Mouse (Mus musculus): ENCODE measurements around the gene Sgms1. TPM values are rescaled to one million over a fixed set of nuclear protein-coding genes. Genes with fewer than 3 reads are reported as not detected.

Sgms1 gene
- total RNA-seq, 4 experiments from 2014 or later, result 48.4 to 62.8 (median 50.8) TPM

DNA sequence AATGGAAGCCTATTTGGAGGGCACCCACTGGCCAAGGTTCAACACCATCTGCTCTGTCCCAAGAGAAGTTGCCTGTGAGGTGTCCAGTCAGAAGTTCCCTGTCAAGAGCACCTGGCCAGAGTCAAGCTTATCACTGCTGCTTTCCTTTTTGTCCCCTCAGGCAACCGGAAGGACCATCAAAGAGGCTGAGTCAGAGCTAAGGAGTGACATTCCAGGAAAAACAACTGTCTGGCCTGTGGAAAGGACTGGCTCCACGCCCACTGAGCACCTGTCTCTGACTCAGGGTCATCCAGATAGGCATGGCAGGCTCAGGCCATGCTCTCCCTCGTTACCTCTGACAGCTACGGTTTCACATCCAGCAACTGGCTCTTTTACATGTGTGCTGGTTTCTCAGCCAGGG, 147.4 kb downstream of the Sgms1 start:
- DNase-seq (ENCODE audit: low spot score), result no peak

DNA sequence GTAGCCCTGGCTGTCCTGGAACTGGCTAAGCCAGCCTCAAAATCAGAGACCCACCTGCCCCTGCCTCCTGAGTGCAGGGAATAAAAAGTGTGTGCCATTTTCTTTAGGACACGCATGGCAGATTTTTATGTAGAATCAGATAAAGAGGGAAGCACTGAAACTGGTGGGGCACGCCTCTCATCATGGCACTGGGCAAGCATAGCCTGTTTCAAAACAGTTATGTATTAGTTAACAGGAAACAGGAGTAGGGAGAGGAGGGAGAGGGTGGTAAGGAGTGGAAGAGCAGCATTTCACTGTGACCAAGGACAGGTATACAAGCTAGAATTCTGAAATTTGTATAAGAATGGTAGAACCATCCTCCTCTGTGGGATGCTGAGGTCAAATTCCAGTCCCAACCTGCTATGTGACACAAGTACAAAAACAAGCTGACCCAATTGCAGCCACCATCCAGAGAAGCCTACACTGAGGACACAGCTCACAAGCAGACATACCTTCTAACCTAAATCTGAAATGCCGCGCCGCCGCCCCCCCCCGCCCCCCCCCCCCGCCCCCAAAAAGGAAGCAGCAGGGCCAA, 149.0 kb downstream of the Sgms1 start:
- DNase-seq (ENCODE audit: low spot score), result no peak

DNA sequence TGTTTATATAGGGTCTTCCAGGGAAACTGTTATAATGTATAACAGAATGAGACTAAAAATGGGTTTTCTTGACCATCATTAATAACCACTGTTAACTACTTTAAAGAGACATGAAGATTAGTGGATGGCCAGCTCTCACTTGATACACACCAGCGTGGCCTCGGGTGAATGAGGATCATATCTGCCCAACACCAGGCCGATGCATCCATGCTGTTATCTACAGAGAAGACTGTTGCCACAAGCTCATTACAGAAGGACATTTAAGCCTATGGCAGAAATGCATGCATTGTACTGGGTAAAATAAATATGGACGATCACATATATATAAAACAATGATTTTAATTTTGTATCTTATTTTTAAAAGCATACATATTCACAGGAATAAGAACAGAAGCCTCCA, 149.6 kb downstream of the Sgms1 start:
- DNase-seq (ENCODE audit: low spot score), result no peak

DNA sequence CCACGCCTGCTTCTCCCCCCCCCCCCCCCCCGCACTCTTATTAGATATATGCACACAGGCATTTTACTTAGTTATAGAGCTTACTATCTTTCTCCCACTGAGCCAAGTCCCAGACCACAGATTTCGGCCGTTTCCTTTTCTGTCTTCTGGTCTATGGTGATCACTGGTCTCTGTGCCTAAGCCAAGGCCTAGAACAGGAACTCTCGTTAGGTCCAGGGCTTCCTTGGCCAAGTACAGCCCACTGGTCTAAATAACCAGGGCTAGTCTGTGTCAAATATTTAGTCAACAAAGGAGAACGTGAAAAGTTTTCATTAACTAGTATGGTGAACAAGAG, 150.1 kb downstream of the Sgms1 start:
- DNase-seq (ENCODE audit: low spot score), result no peak

DNA sequence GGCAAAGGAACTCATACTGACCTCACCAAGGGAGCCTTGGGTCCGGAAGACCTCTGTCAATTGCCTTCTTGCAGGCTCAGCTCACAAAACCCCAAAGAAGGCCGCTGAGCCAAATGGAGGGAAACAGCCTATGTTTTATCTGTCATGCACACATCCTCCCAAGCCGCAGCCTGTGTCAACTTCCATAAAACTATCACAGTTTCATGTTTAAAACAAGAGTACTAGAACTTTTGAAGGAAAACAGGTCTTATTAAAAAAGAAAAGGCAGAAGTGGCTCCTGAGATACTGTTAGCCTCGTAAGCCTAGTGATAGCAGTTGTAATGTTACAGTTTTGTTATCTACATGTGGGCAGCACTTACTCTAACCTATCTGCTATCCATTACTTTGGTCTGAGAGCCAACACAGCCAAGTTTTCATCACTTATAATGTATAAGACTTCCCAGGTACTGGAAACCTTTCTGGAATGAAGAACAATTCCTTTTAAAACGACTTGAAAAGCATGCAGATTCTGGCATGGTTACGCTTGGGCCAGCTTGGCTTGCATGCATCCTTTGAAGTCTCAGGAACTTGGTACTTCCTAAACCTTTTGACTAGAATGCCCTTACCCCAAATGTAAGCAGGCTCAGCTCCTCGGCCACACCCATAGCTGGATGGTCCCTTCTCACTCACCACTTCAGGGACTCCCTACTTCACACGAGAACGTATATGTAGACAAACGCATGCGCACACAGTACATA, 150.6 kb downstream of the Sgms1 start:
- no peak for DNase-seq (ENCODE audit: low spot score)

DNA sequence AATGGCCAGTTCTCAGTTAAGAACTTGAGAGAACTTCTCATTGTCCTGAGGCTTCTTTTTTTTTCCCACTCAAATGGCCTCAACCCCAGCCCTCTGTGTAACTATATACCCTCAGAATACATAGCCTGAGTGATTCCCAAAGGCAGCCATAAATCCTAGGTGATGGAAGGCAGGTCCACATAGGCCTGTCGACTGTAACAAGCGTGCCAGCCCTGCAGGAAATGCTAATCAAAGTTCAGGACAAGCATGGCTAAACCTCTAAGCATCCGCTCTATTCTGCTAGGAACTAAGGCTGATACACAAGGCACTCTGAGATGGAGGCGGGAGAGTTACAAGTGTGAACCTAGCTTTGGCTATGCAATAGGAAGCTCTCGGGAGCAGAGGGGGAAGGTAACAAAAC, 151.8 kb downstream of the Sgms1 start:
- no peak for DNase-seq (ENCODE audit: low spot score)

DNA sequence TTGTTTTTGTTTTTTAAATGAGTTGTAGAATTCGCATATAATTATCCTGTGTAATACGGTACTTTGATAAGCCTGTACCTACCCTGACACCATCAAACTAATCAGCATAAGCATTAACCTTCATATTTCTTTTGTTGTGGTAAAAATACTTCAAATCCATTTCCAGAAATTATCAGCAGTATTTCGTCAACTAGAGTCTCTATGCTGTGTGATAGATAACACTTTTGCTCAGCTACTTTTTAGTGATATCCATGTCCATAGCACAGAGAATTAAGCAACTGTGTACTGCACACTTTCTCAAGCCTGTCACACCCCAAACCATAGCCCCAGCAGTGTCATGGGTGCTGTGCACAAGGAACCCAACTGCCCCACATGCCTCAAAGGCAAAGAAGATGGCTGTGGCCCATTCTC, 152.3 kb downstream of the Sgms1 start:
- no peak for DNase-seq (ENCODE audit: low spot score)

DNA sequence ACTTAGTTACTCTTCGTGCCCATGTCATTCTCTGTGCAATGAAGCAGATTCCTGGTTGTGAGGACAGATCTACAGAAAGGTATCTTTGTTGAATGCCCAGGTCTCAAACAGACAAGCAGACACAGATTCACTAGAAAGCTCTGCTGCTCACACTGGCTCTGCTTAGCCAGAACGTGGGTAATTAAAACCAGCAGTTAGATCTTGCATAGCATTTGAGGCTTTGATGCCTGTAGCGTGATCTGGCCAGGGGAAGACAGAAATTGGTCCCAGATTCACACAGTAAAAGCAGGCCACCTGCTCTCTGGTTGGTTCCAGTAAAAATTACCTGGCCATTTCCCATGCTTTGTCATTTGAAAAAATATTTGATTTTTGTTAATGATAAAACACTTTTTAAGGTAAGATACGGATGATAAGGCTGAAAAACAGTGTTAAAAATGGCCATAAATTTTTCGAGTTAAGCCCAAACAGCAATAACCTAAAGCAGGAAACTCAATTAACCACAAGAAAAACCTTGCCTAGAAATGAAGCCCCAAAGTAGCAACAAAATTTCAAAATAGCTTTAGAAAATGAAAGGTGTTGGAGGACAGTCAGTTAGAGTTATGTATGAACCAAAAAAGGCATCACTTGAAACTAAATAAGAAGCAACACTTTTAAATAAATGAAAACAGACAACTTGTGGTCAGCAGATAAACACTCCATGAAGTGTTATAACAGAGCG, 154.6 kb downstream of the Sgms1 start:
- no peak for DNase-seq (ENCODE audit: low spot score)

DNA sequence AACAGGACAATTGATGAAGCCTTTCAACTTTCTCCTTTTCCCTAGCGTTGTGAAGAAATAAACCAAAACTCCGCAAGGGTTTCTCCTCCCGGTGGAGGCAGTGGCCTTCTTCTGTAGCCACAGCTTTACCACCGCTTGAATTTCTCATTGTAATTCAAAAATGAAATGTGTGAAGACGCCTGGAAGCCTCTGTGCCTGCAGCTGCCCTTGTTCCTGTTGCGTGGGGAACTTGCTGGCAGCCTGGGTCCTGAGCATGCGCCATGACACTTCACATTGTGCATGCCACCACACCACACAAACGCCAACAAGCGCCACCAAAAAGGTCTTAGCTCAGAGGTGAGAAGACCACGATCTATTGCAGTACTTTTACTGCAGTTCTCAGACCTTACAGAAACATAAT, 158.2 kb downstream of the Sgms1 start:
- no peak for DNase-seq (ENCODE audit: low spot score)

DNA sequence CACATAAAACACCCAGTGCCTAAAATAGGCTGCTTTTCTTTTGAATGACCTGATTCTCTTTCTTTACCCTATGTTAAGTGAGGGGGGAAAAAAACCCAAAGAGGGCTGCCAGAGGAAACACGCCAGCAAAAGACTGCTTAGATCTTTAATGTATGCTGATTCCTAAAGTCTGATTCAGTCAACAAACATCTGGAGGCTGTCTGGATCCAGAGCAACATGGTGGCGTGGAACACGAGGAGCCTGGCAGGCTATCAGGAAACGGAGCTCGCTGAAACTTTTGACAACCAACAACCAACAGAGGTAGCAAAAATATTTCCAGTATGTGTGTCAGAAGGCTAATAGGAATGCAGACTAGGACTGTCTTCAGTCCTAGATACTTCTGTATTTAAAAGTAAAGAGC, 158.7 kb downstream of the Sgms1 start:
- DNase-seq (ENCODE audit: low spot score), result no peak

DNA sequence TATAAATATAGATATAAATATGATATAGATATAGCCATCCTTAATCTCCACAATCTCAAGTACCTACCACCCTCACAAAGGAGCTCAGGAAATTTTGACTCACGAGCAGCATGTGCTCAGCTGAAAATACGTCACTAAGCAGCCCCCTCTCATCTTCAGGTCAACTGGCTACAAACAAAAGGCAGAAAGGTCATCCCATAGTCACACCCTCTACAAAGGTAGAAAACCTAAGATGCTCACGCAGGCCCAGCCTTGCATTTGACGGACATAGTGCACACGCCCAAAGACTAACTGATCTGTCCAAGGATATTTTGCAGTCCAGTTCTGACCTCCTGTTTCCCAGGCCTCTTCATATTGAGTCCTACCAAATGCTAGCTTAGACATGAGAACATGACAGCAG, 159.2 kb downstream of the Sgms1 start:
- no peak for DNase-seq (ENCODE audit: low spot score)

DNA sequence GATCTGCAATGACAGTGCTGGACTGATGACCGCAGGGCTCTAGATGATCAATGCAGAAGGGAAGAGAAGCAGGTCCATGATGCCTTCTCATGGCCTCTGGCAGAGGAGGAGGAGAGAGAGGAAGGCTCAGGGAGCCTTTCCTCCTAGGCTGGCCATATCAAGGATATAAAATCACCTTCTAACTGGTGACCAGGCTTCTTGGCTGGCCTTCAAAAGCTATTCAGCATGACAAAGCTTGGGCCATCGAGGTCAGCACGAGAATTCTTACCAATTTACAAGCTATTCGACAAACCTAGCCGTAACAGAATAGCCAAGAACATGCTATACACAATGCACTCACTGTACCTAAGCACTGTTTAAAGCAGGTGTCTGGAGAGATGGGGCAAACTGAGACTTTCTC, 159.7 kb downstream of the Sgms1 start:
- no peak for DNase-seq (ENCODE audit: low spot score)

DNA sequence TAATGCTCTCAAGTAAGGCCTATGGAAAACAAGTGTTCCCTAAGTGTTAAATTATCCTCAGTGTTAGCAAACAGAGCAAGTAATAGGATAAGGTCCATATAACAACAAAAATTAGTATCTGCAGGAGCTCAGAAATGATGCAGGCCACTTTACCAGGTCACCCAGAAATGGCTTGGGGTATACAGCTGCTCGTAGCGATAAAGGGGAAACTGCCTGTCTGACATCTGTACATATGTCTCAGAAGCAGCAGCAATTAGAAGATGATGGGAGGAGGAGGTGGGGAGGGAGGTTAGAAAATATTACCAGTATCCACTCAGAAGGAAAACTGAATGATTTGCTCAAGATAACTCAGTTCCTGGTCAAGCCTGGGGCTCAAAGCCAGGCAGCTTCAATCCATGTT, 162.3 kb downstream of the Sgms1 start:
- DNase-seq (ENCODE audit: low spot score), result no peak

DNA sequence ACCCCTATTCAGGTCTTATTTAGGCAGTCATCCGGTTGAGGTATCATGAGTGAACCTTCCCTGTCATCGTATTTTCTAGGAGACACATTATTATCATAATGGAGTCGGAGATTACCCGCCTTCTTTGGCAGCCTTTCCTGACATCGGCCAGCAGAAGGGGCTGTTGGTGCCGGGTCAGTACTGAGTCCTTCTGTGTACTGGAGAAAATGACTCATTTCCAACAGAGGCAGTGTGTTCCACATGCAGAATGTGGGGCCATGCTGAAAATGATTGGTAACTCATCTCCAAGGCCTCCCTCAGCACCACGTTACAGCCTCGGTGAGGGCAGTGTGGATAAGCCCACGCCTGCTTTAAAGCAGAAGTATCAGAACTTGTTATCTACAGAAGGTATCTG, 164.4 kb downstream of the Sgms1 start:
- no peak for DNase-seq (ENCODE audit: low spot score)

DNA sequence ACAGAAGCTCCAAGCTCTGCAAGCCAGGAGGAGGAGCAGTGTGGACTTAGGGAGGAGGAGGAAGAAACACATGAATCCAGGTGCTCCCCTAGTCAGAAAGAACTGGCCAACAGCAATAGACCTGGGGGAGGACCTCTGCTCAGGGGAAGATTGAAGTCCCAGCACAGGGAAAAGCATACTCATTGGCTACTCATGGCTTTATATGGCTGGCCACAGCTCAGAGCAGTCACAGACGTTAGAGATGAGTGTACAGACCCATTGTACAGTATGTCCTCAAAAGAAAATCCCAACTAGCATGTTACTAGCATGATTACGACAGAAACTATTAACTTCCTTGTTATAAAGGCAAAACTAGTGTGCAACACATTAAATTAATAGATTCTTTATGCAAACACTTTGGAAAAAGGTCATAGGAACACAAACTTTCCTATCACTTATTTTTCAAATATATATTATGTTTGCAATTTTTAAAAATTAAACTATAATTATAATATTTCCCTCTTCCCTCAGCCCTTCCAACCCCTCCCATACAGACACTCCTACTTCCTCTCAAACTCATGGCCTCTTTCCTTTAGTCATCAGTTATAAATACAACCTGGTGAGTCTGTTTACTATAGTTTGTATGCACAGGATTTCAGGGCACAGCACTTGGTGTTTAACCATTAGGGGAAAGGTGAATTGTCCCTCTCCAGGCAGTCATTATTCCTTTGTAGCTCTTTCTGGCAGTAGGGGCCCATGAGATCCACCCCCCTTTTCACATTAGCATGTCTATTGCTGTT, 165.0 kb downstream of the Sgms1 start:
- no peak for DNase-seq (ENCODE audit: low spot score)

DNA sequence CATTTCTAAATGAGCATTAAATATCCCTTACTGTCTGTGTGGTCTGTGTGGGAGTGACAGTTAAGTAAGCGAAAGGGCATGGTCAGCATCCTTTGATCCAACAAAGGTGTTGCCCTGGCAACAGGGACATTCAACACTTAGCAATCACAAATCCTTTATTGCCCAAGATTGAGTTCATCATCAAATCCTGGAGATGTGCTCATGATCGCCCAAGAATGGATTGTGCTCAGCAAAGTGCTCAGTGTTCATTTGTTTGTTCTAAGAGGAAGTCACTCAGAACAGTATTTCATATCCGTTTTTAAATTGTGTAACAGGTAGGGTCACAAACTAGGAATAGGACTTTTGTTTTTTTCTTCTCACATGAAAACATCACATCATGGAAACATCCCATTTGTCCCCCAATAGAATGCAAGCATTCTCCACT, 165.8 kb downstream of the Sgms1 start:
- no peak for DNase-seq (ENCODE audit: low spot score)

DNA sequence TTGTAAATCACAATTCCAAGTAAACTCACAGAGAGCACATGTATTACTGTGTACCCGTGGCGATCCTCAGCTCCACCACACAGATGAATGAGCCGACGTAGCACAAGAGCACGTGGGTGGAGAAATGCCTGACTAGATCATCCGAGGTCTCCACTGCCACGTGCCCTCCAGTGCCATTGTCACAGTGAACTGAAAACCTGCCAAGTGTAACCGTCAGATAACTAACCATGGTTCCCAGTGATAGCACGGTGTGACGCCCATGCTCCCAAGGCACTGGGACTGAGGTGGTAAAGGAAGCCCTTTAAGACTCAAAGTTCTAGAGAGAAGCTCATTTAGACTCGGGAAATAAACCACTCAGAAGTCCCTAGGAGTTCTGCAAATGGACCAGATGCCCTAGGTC, 167.4 kb downstream of the Sgms1 start:
- no peak for DNase-seq (ENCODE audit: low spot score)

DNA sequence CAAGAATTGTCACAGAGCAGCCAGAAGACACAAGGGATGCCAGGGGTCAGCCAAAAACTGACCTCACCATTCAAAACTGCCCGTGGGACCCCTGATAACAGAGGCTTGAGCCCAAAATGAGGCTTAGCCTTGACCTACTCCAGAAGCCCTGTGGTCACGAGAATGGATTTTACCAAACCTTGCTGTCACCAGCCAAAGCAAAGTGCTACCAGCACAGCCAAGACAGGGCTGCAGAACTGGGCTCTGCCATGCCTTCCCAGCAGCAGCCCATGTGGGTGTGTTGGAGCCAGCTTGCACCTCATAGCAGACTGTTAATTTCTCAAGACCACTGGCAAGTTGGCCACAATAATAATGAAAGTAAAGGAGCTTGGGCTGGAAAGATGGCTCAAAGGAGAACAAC, 168.5 kb downstream of the Sgms1 start:
- no peak for DNase-seq (ENCODE audit: low spot score)

DNA sequence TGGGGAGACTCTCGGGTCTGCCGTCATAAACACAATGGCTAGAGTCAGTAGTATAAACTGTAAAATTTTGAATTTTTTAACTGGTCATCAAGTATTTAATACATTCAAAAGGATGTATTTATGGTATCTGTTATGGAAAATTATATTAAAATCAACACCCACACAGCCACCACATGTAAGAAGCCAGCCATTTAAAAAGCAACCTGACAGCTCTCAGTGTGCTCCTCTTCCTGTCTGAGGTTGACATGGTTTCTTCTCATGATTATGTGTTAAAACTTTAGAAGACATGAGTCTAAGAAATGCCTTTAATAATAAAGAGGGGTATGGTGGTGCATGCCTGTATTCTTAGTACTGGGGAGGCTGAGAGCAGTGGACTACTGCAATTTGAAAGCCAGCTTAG, 172.8 kb downstream of the Sgms1 start:
- no peak for DNase-seq (ENCODE audit: low spot score)

DNA sequence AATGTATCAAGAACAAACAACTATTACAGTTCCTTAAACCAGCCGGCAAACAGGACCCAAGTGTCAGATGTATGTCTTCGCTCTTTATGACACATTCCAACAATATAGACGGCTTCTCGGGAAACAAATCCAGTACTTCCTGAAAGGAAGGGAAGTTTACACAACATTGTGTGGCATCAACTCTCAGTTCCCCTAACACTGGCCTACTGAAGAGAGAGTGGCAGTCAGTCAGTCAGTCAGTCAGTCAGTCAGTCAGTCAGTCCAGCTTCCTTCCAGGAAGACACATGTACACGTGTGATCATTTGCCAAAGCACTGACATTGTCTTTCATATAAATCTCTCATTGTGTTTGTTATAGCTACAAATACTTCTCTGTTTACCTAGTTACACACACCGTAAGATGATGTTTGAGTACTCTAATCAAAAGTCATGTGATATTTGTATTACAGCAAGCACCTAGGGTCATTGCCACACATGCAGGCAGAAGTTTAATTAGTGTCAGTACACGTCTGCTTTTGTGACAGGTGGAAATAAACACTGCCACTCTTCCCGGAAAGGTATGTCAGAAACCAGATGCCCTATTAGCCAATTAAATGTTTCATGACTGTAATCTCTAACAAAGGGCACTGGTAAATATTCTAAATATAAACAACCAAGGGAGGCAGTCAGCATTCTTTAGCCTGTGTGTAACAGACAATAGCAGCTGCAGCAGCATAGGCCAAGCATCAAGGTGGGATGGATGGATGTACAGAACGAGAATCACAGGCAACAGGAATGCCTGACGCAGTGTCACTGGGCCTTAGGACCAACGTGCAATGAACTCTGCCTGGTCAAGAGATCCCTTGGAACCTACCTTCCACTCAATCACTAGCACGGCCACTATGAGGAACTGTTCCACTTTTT, 174.4 kb downstream of the Sgms1 start:
- no peak for DNase-seq (ENCODE audit: low spot score)

DNA sequence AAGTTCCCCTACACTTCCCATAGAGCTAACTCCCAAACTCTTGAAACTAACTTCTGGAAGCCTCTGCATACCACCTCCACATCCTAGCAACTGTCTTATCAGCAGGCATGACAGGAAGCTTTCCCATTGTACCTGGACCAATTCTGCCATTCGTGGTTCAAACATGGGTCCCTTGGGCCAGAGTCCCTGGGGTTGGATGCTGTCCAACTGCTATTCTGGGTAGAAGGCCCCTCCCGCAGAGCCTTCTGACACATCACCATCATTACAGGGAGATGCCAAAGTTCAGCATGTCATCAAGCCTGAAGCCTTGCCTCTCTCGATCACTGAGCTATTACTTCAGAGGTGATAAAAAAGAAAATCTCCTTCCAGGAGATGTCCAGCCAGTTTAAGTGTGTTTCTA, 175.9 kb downstream of the Sgms1 start:
- DNase-seq (ENCODE audit: low spot score), result no peak

DNA sequence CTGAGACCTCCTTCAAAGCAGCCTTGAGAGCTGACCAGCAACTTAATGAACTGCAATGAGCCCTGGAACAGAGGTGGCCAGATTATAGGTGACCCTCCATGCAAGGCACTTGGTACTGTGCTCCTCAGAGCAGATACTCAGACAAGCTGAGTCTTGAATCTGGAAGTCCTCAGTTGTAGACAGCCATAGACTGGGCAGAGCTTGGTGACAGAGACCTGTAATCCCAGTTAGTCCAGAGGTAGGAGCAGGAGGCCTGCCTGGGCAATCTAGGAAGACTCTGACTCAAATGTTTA, 178.3 kb downstream of the Sgms1 start:
- no peak for DNase-seq (ENCODE audit: low spot score)
